Mouse (Mus musculus): ENCODE measurements around the gene Ak7. TPM values are rescaled to one million over a fixed set of nuclear protein-coding genes. Genes with fewer than 3 reads are reported as not detected.

Gene Ak7
- polyA plus RNA-seq, 1 experiment from 2014 or later, result 2.5 TPM

- H3K9me3 ChIP-seq (replicated peaks), result no peaks in the 10 kb centered on the region
- H3K27ac ChIP-seq, result no peak overlapping the region
- WGBS, result 81% methylated on average over 7 of the region's 7 CpGs
- H3K4me1 ChIP-seq, result no peaks in the 10 kb centered on the region
- H3K9ac ChIP-seq, result no peak overlapping the region
- no peaks in the 10 kb centered on the region for H3K27me3 ChIP-seq
- no peak overlapping the region for H3K4me3 ChIP-seq
- H3K4me2 ChIP-seq (replicated peaks), result no peak overlapping the region
- no peak for ATAC-seq (ENCODE audit: low FRiP score)
- H3K36me3 ChIP-seq, result peaks cover 51% of the 10 kb centered on the region
Measured at GRCm38 (mm10) chr12:105695848-105696247, 9.9 kb upstream of the Ak7 start.

GRCm38 (mm10) chr12:105697104-105697780 is 8.5 kb upstream of the Ak7 start:
- H3K9ac ChIP-seq, result no peak overlapping the region
- H3K4me1 ChIP-seq, result no peaks in the 10 kb centered on the region
- peaks cover 51% of the 10 kb centered on the region for H3K36me3 ChIP-seq
- ATAC-seq (ENCODE audit: low FRiP score), result no peak
- no peaks in the 10 kb centered on the region for H3K9me3 ChIP-seq (replicated peaks)
- no peak overlapping the region for H3K4me3 ChIP-seq
- 93% methylated on average over 8 of the region's 8 CpGs for WGBS
- no peak overlapping the region for H3K27ac ChIP-seq
- H3K27me3 ChIP-seq, result no peaks in the 10 kb centered on the region
- H3K4me2 ChIP-seq (replicated peaks), result no peak overlapping the region

GRCm38 (mm10) chr12:105700433-105700832 is 5.3 kb upstream of the Ak7 start:
- Histone ChIP-seq H3K4me3 (no peak overlapping the region), H3K36me3 (peaks cover 33% of the 10 kb centered on the region), H3K27ac (no peak overlapping the region), H3K27me3 (no peaks in the 10 kb centered on the region), H3K9me3 (replicated peaks) (no peaks in the 10 kb centered on the region), H3K4me1 (peaks cover 5% of the 10 kb centered on the region), H3K4me2 (replicated peaks) (no peak overlapping the region), H3K9ac (no peak overlapping the region)
- WGBS, result 91% methylated on average over 12 of the region's 12 CpGs
- ATAC-seq (ENCODE audit: low FRiP score), result no peak

- Histone ChIP-seq H3K4me1 (peaks cover 10% of the 10 kb centered on the region), H3K27me3 (no peaks in the 10 kb centered on the region), H3K27ac (no peak overlapping the region), H3K9ac (no peak overlapping the region), H3K36me3 (no peaks in the 10 kb centered on the region), H3K4me2 (replicated peaks) (no peak overlapping the region), H3K9me3 (replicated peaks) (no peaks in the 10 kb centered on the region), H3K4me3 (no peak overlapping the region)
- WGBS, result 73% methylated on average over 17 of the region's 17 CpGs
- no peak for ATAC-seq (ENCODE audit: low FRiP score)
Measured at GRCm38 (mm10) chr12:105718616-105719015, 12.8 kb downstream of the Ak7 start.

- H3K36me3 ChIP-seq, result no peaks in the 10 kb centered on the region
- H3K4me1 ChIP-seq, result peaks cover 10% of the 10 kb centered on the region
- H3K27ac ChIP-seq, result no peak overlapping the region
- no peak overlapping the region for H3K9ac ChIP-seq
- H3K9me3 ChIP-seq (replicated peaks), result no peaks in the 10 kb centered on the region
- 65% methylated on average over 3 of the region's 3 CpGs for WGBS
- no peak overlapping the region for H3K4me2 ChIP-seq (replicated peaks)
- H3K27me3 ChIP-seq, result no peaks in the 10 kb centered on the region
- H3K4me3 ChIP-seq, result no peak overlapping the region
- ATAC-seq (ENCODE audit: low FRiP score), result no peak
Measured at GRCm38 (mm10) chr12:105720196-105720595, 14.4 kb downstream of the Ak7 start.

GRCm38 (mm10) chr12:105721452-105722132 is 15.8 kb downstream of the Ak7 start:
- Histone ChIP-seq H3K27me3 (no peaks in the 10 kb centered on the region), H3K4me2 (replicated peaks) (peak overlapping the region; percentile 34), H3K27ac (peak overlapping the region; percentile 77), H3K4me3 (no peak overlapping the region), H3K36me3 (no peaks in the 10 kb centered on the region), H3K4me1 (peaks cover 10% of the 10 kb centered on the region), H3K9me3 (replicated peaks) (no peaks in the 10 kb centered on the region), H3K9ac (peak overlapping the region; percentile 36; the same call in 1 of the 2 replicates)
- ATAC-seq (ENCODE audit: low FRiP score), result peak; percentile 44
- 33% methylated on average over 14 of the region's 14 CpGs for WGBS

GRCm38 (mm10) chr12:105722657-105723056 is 16.9 kb downstream of the Ak7 start:
- H3K9me3 ChIP-seq (replicated peaks), result no peaks in the 10 kb centered on the region
- ATAC-seq (ENCODE audit: low FRiP score), result peak; percentile 35; the same call in 1 of the 2 replicates
- no peak overlapping the region for H3K9ac ChIP-seq
- WGBS, result 4% methylated on average over 5 of the region's 5 CpGs
- no peak overlapping the region for H3K4me2 ChIP-seq (replicated peaks)
- no peaks in the 10 kb centered on the region for H3K27me3 ChIP-seq
- peaks cover 10% of the 10 kb centered on the region for H3K4me1 ChIP-seq
- H3K27ac ChIP-seq, result no peak overlapping the region
- H3K36me3 ChIP-seq, result no peaks in the 10 kb centered on the region
- no peak overlapping the region for H3K4me3 ChIP-seq

- H3K9me3 ChIP-seq (replicated peaks), result no peaks in the 10 kb centered on the region
- peaks cover 10% of the 10 kb centered on the region for H3K4me1 ChIP-seq
- 52% methylated on average over 1 of the region's 1 CpGs for WGBS
- no peak overlapping the region for H3K4me3 ChIP-seq
- no peak overlapping the region for H3K4me2 ChIP-seq (replicated peaks)
- H3K9ac ChIP-seq, result no peak overlapping the region
- no peak for ATAC-seq (ENCODE audit: low FRiP score)
- H3K36me3 ChIP-seq, result no peaks in the 10 kb centered on the region
- no peaks in the 10 kb centered on the region for H3K27me3 ChIP-seq
- no peak overlapping the region for H3K27ac ChIP-seq
Measured at GRCm38 (mm10) chr12:105724616-105725015, 18.8 kb downstream of the Ak7 start.

GRCm38 (mm10) chr12:105725736-105726135 is 20.0 kb downstream of the Ak7 start:
- WGBS, result 81% methylated on average over 13 of the region's 13 CpGs
- H3K4me1 ChIP-seq, result peaks cover 10% of the 10 kb centered on the region
- H3K27me3 ChIP-seq, result no peaks in the 10 kb centered on the region
- no peaks in the 10 kb centered on the region for H3K9me3 ChIP-seq (replicated peaks)
- no peak overlapping the region for H3K27ac ChIP-seq
- no peaks in the 10 kb centered on the region for H3K36me3 ChIP-seq
- H3K4me3 ChIP-seq, result no peak overlapping the region
- no peak for ATAC-seq (ENCODE audit: low FRiP score)
- no peak overlapping the region for H3K9ac ChIP-seq
- no peak overlapping the region for H3K4me2 ChIP-seq (replicated peaks)

- ATAC-seq (ENCODE audit: low FRiP score), result no peak
- 85% methylated on average over 3 of the region's 3 CpGs for WGBS
- Histone ChIP-seq H3K4me2 (replicated peaks) (no peak overlapping the region), H3K9me3 (replicated peaks) (no peaks in the 10 kb centered on the region), H3K27me3 (no peaks in the 10 kb centered on the region), H3K4me3 (no peak overlapping the region), H3K27ac (no peak overlapping the region), H3K9ac (no peak overlapping the region), H3K4me1 (no peaks in the 10 kb centered on the region), H3K36me3 (no peaks in the 10 kb centered on the region)
Measured at GRCm38 (mm10) chr12:105727268-105727667, 21.5 kb downstream of the Ak7 start.

GRCm38 (mm10) chr12:105727964-105728363 is 22.2 kb downstream of the Ak7 start:
- H3K36me3 ChIP-seq, result no peaks in the 10 kb centered on the region
- H3K9ac ChIP-seq, result no peak overlapping the region
- no peaks in the 10 kb centered on the region for H3K4me1 ChIP-seq
- H3K4me2 ChIP-seq (replicated peaks), result no peak overlapping the region
- ATAC-seq (ENCODE audit: low FRiP score), result no peak
- H3K27ac ChIP-seq, result no peak overlapping the region
- H3K27me3 ChIP-seq, result no peaks in the 10 kb centered on the region
- H3K9me3 ChIP-seq (replicated peaks), result no peaks in the 10 kb centered on the region
- WGBS, result 30% methylated on average over 8 of the region's 8 CpGs
- no peak overlapping the region for H3K4me3 ChIP-seq

GRCm38 (mm10) chr12:105730851-105731460 is 25.2 kb downstream of the Ak7 start:
- ATAC-seq (ENCODE audit: low FRiP score), result no peak
- Histone ChIP-seq H3K27me3 (no peaks in the 10 kb centered on the region), H3K4me2 (replicated peaks) (no peak overlapping the region), H3K9me3 (replicated peaks) (no peaks in the 10 kb centered on the region), H3K9ac (no peak overlapping the region), H3K4me1 (0 out of 2 replicates have a peak, but pooled peaks cover 2% of the 10 kb centered on the region), H3K4me3 (no peak overlapping the region), H3K27ac (no peak overlapping the region), H3K36me3 (no peaks in the 10 kb centered on the region)
- 80% methylated on average over 6 of the region's 6 CpGs for WGBS

Measured in hindbrain, embryonic 12.5 days (tissue).